Mouse (Mus musculus): ENCODE results near the gene Rps29. TPM values are rescaled to one million over a fixed set of nuclear protein-coding genes. Genes with fewer than 3 reads are reported as not detected.
"Not testable (repeated sequence)": the region's sequence is repeated elsewhere in the genome, so short reads cannot be mapped to it uniquely, and the experiment has no call there.

Rps29 gene
- total RNA-seq, 2 experiments from 2014 or later, result 1,319 to 1,411 TPM

DNA sequence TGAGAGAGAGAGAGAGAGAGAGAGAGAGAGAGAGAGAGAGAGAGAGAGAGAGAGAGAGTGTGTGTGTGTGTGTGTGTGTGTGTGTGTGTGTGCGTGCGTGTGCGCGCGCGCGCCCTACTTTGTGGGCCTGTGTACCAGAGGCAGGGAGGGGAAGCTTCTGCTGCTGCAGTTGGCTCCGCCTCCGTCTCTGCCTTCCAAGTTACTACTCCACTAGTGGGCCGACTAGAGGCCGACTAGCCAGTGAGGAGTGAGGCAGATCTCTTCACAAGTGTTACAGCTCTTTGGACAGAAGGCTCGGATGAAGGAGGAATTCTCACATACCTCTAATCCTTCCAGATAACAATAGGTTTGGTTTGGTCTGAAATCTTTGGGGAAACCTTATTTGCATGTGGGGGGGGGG lies 20.4 kb upstream of the Rps29 start:
- no peak for DNase-seq

- no peak for DNase-seq
Observed at GRCm38 (mm10) chr12:69177526-69177925, 18.5 kb upstream of the Rps29 start.

DNA sequence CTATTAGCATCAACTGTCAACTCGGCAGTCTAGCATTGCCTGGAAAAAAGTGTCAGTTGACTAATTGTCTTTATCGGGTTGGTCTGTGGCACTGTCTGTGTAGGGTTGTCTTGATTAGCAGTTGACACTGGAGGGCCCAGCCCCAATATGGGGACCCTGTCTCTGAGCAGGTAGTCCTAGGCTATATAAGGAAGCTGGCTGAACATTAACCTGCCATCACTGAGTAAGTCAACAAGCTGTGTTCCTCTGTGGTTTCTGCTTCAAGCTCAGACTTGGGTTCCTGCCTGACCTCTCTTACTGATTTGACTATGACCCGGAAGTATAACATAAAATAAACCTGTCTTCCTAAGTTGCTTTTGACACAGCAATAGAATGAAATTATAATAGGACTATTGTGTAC lies 17.0 kb upstream of the Rps29 start:
- no peak for DNase-seq

GRCm38 (mm10) chr12:69171307-69171706 lies 12.3 kb upstream of the Rps29 start:
- no peak for DNase-seq

DNA sequence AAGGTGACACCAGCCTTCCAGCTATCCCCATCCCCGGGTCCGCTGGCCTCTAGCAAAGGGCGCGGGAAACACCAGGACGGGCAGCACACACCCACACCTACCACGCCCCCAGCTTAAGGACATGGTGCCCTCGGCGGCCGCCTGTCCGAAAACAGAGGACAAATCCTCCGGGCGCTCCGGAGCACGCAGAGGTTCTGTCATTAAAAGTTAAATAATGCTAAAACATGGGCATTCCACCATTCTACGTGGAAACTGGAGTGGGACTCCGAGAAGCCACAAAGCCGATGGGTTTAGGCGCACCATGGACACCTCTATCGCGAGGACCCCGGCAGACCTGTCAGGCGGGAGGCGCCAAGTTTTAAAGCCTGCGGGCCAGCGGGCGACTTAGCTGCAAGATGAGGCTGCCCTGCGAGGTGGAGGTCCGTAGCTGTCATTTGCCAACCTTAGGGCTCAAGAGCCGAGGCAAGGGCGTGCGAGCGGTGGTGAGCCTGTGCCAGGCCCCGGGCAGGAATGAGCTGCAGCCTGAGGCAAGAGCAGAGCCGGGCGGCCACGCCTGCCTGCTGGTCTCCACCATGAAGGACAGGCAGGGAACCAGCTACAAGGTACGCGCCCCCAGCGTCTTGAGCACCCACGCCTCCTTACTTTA lies 9.6 kb upstream of the Rps29 start, which contains the start of gene Lrr1:
TSS of gene Lrr1 (plus strand) at position 354 of the 646 bp plus-strand sequence.
- peak; percentile 87 to 90 for DNase-seq

DNA sequence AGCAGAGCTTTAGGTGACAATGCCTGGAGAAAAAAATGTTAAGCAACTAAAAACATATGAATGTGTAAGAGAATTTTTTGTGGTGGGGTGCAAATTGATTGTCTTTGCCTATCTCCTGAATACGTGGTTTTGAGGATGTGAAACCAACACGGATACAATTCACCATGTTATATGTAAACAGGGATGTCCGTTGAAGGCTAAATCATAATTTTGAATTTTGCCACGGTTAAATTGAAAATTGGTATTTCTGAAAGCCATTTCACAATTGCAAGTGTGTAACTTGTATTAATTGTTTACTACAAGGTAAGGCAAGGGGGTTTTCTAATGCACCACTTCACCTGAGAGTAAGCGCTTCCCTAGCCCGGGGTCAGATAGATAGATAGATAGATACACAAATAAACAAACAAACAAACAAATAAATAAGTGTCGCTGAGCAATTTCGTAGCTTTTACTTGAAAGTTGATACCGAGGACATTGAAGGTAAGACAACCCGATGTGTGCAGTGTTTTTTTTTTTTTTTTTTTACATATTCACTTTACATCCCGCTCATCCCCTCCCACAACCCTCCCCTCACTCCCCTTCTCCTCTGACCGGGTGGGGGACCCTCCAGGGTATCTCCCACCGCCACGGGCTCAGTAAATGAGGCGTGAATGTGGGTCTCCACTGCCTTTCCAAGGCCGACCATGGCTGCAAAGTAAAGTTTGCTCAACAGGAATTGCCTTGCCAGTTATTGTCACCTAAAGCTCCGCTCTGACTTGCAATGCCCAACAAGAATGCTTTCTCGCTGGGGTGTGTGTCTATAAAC lies 8.9 kb upstream of the Rps29 start:
- DNase-seq, result no peak

DNA sequence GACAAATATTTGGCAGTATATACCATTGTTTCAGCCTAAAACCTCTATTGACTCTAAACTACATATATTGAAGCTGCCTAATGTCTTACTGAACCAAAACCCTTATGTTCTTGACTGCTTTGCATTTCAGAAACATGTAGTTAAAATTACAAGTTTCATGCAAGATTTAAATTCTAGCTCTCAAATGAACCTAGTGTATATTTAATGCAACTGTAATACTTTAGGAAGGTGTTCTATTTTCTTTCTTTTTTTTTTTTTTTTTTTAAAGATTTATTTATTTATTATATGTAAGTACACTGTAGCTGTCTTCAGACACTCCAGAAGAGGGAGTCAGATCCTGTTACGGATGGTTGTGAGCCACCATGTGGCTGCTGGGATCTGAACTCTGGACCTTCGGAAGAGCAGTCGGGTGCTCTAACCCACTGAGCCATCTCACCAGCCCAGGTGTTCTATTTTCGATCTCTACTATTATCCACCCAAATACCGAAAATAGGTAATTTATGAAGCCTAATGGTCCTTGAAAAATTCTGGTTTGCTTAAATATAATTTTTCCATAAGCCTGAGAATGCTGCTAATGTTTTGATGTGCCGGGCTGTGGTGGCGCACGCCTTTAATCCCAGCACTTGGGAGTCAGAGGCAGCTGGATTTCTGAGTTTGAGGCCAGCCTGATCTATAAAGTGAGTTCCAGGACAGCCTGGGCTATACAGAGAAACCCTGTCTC lies 8.0 kb upstream of the Rps29 start:
- not testable (repeated sequence) for DNase-seq

DNA sequence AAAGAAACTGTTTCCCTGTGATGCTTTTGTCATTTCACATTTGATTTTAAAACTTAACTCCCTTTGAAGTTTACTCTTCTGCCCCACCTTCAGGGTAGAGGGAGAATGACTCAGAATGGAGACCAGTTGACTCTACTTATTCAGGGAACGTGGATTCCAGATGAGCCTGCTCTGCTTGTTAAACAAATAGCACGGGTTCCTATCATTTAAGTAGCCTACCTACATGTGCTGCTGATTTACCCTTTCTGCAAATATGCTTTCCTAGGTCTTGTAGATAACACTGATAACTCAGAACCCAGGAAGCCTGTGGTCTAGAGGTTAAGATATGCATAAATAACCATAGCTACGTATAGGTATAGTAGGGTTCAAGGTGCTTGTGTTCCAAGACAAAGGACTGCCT lies 5.9 kb upstream of the Rps29 start:
- DNase-seq, result no peak

DNA sequence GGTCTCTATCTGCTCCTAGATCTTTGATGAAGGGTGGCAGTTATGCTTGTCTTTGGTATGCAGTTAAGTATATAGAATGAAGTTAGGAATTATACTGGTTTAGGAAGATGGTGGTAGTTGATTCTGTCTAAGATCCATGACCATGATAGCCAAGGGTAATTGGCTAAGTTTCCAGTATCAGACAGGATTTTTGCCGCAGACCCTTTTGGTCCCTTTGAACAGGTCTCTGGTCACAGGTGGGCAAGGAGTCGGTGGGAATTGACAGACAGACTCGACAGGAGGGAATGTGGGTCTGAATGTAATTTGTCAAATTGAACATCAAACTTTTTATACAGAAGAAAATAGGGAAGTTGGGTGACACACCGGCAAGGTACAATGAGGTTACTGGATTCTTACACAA lies 4.6 kb upstream of the Rps29 start:
- DNase-seq, result not testable (repeated sequence)

DNA sequence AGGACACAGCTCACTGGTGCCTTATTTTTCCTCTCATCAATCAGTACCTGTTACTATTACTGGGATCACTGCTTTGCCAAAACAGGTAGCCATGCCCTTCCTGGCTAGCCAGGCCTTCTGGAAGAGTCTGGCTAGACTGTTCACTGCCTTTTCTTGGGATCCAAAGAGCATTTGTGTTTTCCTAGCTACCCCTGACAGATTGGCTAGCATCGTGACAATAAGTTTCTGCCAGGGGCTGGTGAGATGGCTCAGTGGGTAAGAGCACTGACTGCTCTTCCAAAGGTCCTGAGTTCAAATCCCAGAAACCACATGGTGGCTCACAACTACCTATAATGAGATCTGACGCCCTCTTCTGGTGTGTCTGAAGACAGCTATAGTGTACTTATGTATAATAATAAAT lies 1.7 kb upstream of the Rps29 start:
- DNase-seq, result not testable (repeated sequence)

DNA sequence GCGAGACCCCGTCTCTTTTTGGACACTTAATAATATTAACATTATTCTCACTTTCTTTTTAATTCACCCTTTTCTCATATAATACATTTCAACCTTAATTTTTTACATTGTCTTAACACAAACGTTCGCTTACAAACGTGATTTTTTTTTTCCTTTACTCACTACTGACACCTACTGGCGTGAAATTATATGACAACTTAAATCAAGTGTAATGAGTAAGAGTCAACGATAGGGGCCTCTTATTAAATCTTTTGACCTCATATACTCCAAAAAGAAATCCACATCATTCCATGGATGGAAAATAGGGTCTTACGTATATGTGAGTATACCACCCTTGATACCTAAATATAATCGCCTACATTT lies 573 bp upstream of the Rps29 start:
- DNase-seq, result peak in 1 of 2 experiments; percentile 20

- no peak for DNase-seq
Observed at GRCm38 (mm10) chr12:69158366-69158764, 621 bp downstream of the Rps29 start.

GRCm38 (mm10) chr12:69157107-69157506 lies 1.9 kb downstream of the Rps29 start:
- DNase-seq, result no peak

- DNase-seq, result no peak
Observed at GRCm38 (mm10) chr12:69156436-69156835, 2.5 kb downstream of the Rps29 start.

DNA sequence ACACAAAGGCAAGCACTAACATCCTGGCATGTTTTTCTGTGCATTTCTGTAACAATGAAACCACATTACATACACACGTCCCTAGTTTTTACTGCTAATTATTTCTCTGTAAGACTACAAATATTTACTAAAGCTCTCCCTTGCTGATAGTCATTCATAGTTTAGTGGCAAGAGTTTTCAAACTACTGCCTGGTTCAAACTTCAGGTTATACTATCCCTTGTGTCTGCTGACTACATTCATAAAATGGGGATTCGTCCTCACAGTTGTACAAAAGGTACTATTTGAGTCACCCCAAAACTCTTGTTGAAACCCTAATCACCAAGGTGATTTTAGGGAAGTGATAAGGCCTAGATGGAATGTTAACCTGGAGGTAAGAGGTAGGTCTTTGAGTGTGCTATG lies 3.1 kb downstream of the Rps29 start:
- no peak for DNase-seq

DNA sequence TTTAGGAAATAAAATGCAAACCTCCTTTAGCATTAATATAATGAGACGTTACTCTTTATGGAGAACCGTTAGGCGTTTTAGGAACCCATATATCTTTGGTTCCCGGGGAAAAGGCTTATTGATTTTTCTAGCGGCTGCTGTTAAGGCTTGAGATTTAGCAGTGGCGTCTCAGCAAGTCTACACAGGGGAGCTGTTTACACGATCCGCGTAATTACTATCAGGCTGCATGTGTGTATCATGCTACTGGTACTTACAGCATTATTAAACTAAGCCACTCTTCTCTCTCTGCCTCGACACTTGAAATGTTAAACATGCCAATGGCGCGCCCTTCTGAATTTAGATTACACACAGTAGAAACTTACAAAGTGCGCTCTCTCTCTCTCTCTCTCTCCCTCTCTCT lies 8.9 kb downstream of the Rps29 start:
- no peak for DNase-seq

DNA sequence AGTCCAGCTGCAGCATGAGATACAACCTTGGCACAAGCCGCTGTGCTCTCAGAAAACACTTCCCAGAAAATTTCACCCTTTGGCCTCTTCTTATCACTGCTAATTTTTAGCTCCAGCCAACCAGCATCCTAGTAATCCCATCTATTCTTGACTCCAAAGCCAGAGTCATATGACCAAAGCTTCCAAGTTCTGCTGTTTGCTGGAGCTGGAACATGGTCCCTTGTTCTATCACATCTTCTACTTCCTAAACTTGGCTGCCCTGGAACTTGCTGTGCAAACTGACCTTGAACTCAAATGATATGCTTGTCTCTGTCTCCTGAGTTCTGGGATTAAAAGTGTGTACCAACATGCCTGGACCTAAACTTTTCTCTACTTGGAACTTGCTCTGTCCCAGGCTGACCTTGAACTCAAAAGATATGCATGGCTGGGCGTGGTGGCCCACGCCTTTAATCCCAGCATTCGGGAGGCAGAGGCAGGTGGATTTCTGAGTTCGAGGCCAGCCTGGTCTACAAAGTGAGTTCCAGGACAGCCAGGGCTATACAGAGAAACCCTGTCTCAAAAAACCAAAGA lies 11.7 kb downstream of the Rps29 start:
- DNase-seq, result no peak

DNA sequence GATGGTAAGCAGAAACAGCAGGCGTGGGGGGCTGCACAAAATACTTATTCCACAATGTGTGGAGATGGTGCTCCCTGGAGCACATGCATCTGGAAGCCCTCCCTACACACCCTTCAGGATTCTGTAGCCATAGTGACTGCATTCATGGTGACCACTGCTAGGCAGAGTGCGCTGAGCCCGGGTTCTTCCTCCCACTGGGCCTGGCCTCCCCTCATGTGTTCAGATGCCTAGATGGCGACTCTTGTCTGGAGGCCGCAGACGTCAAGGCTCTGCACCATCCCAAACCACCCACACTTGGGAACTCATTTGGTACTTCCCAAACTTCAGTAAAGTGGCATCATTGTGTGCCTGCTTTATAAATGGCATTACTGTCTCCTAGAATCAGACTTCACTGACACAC lies 15.5 kb downstream of the Rps29 start:
- DNase-seq, result no peak

DNA sequence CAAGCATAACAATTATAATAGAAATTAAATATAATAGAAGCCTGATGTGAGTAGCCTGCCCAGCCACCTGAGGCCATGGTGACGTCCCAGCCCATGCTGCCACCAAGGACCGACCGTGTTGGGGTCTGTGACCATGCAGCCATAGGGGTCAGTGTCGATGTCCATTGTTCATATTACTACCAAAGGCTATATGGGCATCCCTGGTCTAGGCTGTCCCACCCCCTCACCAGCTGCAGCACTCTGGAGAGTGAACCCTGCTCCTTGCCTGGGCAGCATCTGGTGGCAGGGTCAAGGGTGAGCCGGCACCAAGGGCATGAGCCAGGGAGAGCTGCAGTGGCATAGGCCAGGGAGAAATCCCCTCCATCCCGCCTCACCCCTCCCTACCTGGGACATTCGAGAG lies 19.1 kb downstream of the Rps29 start:
- DNase-seq, result no peak

- no peak for DNase-seq
Observed at GRCm38 (mm10) chr12:69139201-69139600, 19.8 kb downstream of the Rps29 start.

GRCm38 (mm10) chr12:69131981-69132380 lies 27.0 kb downstream of the Rps29 start:
- DNase-seq, result peak; percentile 59 to 62

DNA sequence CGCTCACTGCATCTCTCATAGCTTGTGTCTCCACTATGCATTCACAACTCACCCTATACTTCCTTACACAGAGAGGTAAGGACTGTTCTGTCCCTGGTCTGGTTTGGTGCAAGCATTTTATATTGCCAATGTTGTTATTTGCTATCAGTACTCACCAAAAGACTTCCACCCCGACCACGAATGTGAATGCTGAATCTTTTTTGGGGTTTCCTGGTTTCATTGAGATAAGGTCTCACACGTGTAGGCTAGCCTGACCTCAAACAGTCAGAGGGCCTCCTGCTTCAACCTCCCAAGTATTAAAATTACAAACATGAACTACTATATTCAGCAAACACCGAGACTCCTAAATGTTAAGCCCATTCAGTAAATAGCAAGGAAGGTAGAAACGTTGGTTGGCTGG lies 27.7 kb downstream of the Rps29 start:
- no peak for DNase-seq

- no peak for DNase-seq
Observed at GRCm38 (mm10) chr12:69130486-69130885, 28.5 kb downstream of the Rps29 start.

Data from adrenal gland, postnatal 36 days (tissue).